Mouse (Mus musculus) spleen, postnatal 4 days (tissue): Measurements from ENCODE around the gene Stoml1.

Source experiments
- DNase-seq, 2 experiments: peaks; one replicate each; pipeline ENCODE4 v3.0.0; 2022; ENCODE audit warnings: low spot score in 2 of 2

Gene Stoml1

DNA sequence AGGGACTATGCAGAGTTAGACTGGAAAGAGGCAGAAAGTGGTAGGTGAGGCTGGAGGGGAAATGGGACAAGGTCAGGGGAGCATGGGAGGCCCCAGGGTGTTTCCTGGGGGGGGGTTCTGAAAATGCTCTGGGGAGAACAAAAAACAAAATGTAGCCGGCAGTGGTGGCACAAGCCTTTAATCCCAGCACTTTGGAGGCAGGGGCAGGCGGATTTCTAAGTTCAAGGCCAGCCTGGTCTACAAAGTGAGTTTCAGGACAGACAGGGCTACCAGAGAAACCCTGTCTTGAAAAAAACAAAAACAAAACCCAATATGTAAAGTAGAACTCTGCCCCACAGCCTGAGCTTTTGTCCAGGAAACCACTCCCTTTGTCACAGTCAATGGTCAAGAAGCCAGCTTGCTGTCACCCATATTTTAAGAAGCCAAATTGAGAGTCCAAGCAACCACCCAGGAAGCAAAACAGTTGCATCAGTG, 19.1 kb downstream of the Stoml1 start:
- no peak for DNase-seq

DNA sequence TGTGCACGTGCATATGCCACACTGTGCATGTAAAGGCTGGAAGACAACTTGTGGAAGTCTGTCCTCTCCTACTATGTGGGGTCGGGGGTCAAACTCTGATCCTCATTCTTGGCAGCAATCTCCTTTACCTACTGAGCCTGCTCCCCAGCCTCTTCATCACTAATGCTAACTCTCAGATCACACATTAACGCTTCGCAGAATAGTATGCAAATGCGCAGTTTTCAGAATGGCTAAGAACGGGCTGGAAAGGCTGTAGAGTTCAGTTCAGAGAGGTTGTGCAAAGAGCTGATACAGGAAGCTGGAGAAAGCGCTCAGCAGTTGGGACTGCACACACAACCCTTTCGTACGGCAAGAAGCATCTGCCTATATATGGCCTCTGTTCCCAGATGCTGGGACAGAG, 19.9 kb downstream of the Stoml1 start:
- no peak for DNase-seq

DNA sequence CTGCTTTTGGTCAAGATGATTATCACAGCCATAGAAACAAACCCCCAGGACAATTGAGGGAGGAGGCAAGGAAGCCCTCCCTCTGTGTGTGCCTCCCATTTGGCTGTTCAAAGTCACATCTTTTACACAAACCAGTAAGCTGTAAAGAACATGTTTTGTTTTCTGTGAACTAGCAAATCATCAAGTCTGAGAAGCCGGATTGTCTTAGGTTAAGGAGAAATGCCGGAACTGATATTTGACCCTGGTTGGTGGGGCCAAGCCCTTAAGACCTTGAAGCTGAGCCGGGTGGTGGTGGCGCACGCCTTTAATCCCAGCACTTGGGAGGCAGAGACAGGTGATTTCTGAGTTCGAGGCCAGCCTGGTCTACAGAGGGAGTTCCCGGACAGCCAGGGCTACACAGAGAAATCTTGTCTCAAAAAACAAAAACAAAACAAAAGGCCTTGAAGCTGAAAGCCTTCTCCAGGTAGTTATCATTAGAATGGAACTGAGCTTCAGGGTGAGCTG, 21.2 kb downstream of the Stoml1 start:
- DNase-seq, result no peak

DNA sequence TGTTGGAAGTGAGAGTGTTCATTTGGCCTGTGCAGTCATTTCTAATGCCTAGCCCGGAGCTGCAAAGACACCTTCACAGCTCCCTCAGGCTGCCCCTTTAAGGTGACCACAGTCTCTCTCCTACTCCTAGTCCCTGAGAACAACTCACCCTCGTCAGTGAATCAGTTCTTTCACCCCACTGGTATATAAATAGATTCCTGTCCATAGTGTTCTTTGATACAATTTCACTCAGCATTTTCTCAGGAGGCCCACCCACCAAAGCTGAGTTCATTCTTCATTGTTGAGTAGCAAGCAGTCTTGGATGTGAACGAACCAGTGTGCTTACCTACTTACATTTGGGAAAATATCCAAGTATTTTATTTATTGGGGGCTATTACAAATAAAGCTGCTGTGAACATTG, 21.7 kb downstream of the Stoml1 start:
- no peak for DNase-seq

DNA sequence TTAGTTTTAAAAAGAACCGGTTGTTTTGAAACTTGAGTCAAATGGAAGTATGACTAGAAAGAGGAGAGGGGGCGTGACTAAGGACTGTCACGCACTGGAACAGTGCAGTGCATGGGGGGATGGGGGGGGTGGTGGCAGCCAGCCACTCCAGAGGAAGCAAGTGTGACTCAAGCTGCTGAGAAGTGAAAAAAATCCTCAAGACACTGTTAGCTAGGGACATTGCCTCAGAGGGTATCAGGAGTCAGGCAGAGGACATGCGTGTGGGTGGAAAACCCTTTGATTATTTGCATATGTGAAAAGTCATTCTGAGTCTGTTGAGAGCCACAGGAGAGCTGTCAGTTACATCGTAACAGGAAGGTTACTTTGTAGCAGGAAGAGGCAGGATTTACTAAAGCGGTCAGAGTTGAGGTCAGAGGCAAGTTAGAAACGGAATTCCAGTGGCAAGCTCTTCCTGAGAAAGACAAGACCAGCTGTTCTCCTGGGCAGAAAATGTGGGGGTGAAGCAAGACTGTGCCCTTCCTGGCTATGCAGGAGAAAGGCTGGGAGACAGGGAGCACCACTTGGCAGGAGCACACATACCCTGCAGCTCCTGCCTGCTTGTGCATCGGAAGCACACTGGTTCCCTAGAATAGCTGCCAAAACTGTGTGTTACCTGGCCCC, 22.3 kb downstream of the Stoml1 start:
- no peak for DNase-seq

DNA sequence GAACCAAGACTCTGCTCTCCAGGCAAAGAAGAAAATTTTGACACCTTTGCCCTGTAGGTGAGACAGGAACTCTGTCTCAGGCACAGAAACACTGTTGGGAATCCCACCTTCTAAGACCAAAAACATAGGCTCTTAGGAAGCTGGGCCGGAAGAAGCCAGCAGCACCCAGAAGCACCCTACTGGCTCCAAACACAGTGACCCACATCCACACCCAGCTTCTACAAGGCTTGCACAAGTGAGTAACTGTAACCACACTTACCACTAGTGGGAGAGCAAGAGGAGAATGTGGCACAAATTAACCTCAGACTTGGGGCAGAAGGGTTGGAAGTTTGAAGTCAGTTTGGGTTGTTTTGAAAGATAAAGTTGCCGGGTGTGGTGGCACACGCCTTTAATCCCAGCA, 22.8 kb downstream of the Stoml1 start:
- DNase-seq, result no peak

GRCm38 (mm10) chr9:58276346-58276745, 23.4 kb downstream of the Stoml1 start:
- DNase-seq, result no peak

DNA sequence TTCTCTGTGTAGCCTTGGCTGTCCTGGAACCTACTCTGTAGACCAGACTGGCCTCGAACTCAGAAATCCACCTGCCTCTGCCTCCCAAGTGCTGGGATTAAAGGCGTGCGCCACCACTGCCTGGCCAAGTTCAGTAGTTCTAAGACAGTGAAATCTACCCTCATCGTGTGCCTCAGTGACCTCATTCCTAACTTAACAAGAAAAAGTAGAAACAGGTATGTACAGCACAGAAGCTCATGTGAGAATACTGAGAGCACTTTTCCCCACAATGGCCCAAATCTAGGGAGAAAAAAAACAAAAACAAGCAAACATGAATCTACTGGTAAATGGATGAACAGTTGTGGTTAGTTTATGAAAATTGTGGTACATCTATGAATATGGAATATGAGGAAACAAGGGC, 25.3 kb downstream of the Stoml1 start:
- DNase-seq, result no peak

GRCm38 (mm10) chr9:58278821-58279723, 26.1 kb downstream of the Stoml1 start:
- DNase-seq, result no peak

DNA sequence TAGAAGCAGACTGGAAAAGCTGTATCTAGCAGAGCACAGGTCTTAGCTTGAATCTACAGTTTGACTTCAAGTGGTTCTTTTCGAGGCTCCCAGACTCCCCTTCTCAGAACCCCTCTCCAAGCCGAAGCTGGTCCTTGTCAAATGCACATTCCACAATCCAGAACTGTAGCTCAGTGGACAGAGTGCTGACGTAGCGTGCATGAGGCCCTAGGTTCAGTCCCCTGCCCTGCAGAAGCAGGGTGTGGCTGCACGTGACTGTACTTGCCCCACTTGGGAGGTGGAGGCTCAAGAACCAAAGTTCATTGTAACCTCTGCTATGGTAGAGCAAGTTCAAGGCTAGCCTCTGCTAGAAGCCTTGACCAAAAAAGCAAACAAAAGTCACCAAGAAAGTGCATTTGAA, 26.8 kb downstream of the Stoml1 start:
- no peak for DNase-seq

DNA sequence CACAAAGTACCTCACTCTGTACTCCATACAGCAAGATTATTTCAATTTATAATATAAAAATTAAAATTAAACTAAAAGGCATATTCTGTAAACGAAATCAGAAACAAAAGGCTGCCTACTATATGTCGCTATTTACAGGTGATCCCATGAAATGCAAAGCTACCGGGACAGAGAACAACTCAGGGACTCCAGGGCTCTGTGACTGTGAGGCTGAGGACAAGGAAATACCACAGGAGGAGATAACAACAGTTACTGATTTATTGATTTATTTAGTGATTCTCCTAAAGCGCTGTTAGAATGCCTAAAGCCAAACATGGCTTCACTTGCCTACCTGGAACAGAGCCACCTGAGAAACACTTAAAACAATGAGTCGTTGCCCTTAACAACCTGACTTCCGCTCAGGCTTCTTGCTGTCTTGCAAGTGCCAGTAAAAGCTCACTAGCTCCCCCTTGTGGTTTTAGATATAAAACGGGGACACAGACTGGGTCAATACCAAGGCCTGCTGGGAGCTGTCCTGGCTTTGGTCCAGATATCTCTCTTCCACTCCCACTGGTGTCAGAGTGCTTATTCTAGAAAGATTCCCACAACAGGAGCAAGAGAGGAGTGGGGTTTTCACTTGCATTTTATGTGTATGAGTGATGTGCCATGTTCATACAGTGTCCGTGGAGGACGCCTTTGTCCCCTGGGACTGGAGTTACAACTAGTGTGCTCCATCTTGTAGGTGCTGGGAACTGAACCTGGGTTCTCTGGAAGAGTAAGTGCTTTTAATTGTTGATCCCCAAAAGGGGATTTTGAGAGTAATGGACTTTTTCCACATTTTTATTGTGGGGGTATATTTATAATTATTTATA, 27.5 kb downstream of the Stoml1 start:
- peak; percentile 69 to 78 for DNase-seq

DNA sequence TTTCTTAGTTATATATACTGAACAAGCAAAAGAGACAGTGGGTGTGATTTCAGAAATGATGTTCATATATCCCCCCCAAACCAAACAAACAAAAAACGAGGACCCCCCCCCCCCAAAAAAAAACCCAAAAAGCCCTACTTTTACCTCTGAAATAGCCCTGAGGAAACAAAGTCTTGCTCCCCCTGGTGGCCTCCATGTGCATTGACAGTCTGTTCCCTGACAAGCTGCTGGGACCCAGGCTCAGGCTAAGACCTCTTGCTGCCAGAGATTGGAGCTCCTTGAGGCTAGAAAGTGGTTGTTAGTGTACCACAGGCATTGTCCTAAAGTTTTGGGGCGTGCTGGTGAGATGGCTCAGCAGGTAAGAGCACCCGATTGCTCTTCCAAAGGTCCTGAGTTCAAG, 28.6 kb downstream of the Stoml1 start:
- peak in 1 of 2 experiments; percentile 83 for DNase-seq

DNA sequence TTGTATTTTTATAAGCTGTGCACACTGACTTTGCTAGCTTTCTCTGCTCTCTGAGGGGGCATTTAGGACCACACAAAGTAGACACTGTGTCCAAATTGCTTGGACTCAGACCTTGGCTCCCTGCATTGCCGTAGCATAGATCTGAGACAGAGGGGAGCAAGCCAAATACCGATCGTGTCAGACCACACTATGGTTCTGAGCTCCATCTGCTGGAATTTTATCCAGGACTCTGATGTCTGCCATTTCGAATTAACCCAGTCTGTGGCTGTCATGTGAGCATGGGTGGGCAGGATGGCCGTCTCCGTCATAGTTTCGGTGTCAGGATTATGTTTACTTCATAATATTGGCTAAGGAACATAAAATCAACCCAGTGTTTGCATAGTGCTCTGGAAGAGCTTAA, 30.5 kb downstream of the Stoml1 start:
- DNase-seq, result no peak

DNA sequence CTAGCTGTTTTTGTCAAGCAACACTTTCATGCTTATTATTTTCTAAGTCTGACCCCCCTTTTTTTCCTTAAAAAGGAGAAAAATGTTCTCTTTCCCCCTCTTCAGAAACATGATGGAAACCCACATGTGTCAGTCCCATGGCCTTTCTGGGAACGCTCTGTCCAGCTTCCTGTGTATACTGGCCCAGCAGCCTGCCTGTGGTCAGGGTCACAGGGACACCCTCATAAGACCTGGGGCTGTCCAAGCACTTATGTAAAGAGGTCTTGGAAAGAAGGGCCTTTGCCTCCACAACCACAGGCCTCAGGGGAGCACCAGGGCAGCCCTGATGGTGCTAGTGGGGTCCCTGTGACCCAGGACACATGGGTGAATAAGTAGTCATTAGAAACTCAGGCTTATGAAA, 36.1 kb downstream of the Stoml1 start:
- no peak for DNase-seq

DNA sequence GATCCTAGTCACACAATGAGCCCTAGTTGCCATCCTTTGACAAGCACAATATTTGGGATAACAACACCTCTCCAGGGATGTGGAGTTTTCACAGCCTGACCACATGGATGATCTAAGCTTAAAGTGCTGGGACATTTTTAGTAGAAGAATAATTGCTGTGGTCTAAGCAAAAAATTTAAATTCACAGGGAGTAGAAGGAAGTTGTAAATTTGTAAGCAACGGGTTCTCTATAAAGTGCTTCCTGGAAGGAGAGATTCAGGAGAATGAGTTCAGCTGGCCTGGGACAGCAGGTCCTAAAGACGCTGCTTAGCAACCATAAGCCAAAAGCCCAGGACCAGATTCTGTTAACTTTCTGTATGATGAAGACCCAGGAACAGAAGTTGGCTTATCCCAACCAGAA, 36.9 kb downstream of the Stoml1 start:
- no peak for DNase-seq

- DNase-seq, result no peak
Measured at GRCm38 (mm10) chr9:58294527-58294926, 41.6 kb downstream of the Stoml1 start.

GRCm38 (mm10) chr9:58295345-58295744, 42.4 kb downstream of the Stoml1 start:
- DNase-seq, result no peak

- no peak for DNase-seq
Measured at GRCm38 (mm10) chr9:58295766-58296361, 42.9 kb downstream of the Stoml1 start.

GRCm38 (mm10) chr9:58297065-58297464, 44.1 kb downstream of the Stoml1 start:
- DNase-seq, result no peak

- no peak for DNase-seq
Measured at GRCm38 (mm10) chr9:58297961-58298477, 45.1 kb downstream of the Stoml1 start.

- DNase-seq, result no peak
Measured at GRCm38 (mm10) chr9:58299356-58299799, 46.4 kb downstream of the Stoml1 start.
